Mouse (Mus musculus): ENCODE measurements around the gene Ppp1r13l. TPM values are rescaled to one million over a fixed set of nuclear protein-coding genes. Genes with fewer than 3 reads are reported as not detected.

The Ppp1r13l gene
- total RNA-seq, 2 experiments from 2014 or later: 6.0 to 7.0 TPM

- DNase-seq: no peak
Observed at GRCm38 (mm10) chr7:19338060-19338459, 21.5 kb upstream of the Ppp1r13l start.

DNA sequence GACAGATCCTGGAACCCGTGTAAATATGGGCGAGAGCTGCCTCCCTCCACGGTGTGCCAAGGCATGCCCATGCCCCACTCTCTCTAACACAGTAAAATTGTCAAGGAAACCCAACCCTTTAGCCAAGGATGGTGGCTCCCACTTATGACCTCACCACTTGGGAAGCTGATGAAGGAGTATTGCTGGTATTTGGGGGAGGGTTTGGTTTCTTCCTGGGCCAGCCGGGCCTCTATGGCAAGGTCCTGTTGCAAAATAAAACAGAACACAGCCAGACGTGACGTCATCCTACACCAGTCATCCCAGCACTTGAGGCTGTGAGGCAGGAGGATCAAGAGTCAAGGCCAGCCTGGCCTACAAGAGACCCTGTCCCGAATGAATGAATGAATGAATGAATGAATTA lies 21.0 kb upstream of the Ppp1r13l start:
- no peak for DNase-seq

GRCm38 (mm10) chr7:19341250-19341649 lies 18.3 kb upstream of the Ppp1r13l start:
- no peak for DNase-seq

DNA sequence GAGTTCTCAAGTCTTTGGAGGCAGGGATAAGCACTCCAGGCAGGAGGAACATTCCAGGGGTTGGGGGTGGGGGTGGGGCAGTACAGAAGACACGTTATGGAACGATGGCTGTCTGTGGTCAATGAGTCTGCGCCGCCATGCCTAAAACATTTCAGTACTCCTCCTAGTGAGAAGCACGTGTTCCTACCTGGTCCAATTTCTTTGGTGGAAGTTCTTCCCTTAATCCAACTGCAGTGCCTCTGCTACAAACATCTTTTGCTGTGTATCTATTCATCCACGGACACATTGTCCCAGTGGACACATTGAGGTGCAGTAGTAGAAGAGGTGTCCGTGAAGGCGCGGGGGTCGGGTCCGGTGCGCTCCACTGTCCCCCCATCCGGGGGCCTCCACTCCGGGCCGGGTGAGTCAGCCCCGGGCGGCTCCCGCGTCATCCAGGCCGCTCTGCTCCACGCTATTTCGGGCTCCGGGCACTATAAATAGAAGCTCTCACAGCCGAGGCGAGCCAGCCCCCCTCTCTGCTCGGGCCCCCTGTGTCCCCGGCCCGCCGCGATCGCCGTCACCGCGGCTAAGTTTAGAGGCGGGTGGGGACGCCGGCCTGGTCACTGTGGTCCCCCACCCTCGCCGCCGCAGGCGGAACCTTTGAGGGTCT lies 17.7 kb upstream of the Ppp1r13l start:
- no peak for DNase-seq

DNA sequence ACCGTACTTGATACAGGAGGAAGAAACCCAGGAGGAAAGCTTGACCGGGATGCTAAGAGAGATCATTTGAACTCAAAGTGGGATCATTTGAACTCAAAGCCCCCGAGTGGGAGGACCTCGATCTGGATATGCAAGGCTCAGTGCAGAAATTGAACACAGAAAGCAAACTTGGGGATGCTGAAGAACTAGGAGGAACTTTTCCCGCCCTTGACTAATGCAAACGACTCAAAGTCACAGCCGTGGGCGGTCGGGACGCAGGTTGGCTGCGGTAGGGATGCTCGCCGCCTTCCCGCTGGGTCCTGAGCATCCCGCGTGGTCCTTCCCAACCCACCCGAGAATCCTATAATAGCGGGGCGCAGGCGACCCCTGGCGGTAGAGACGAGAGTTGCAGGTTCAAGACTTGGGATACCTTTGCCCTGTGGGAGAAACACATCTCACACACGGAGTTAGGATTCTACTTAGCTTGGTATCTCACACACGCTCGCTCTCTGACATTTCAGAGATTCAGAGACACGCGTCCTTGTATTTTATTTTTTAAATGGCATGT lies 17.0 kb upstream of the Ppp1r13l start:
- peak; percentile 88 to 90 for DNase-seq

DNA sequence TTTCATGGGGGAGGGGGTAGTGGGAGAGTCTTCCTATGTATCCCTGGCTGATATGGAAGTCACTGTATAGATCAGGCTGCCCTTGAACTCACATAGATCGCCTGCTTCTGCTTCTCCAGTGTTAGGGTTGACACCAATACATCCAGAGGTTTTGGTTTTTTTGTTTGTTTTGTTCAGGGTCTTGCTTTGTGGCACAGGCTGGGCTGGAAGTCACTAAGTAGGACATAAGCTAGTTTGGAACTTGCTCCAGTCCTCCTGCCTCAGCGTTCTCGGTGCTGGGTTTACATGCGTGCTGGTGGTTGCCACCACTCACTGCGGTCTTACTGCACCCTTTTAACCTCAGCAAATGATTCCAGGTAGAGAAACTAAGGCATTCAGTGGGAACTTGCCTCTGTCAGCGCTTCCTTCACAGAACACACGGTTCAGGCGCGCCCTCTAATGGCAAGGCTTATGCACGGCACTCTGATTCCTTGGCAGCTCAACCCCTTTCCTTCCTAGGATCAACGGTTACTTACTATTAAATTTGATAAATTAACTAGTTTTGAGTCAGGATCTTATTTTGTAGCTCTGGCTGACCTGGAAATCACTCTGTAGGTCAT lies 16.2 kb upstream of the Ppp1r13l start:
- DNase-seq: peak; percentile 71 to 74

DNA sequence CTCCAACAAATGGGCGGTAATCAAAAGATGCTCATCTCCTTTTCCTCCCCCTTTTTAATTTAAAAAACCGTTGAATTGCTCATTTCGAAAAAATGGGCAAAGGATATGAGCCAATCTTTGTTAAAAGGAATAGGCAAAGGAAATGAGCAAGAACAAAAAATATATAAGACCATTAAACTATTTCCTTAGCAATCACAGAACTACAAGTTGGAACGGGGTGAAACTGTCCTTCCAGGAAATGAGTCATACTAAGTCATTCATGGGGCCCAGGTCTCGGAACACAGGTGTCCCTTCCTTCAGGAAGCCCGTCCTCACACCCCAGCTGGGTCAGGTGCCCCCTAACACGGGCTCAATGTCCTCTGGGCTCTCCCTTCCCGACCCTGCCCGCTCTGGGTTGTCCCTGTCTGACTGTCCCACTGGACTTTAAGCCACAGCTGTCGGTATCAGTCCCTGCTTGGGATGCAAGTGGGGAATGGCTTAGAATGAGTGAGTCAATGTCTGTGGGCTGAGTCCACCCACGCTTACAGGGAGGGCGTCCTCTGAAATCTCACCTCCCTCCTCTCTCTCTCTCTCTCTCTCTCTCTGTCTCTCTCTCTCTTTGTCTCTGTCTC lies 15.2 kb upstream of the Ppp1r13l start, which contains the start of gene Ercc1:
Ercc1 (plus strand) TSS at position 542 of the 611 bp plus-strand sequence.
- no peak for DNase-seq

DNA sequence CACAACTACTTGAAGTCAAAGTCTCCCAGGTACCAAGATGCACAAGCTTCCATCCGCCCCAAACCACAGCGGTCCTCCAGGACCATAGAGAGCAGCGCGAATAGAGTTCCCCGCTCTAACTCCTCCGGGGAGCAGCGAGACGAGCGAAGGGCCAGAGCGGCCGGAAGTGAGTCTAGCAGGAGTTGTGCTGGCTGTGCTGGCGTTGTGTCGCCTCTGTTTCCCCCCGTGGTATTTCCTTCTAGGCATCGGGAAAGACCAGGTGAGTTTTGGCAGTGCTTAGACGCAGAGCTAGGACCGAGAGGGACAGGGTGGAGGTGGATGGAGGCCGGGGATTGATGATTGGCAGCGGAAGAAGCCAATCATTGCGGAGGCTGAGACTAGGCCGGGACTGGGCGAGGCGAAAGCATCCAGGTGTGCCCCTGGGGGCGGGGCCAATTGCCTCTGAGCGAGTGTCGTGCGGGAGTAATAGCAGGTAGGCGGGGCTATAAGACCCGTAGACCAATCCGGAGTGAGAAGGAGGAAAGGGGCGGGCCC lies 14.5 kb upstream of the Ppp1r13l start:
- peak; percentile 92 to 94 for DNase-seq

DNA sequence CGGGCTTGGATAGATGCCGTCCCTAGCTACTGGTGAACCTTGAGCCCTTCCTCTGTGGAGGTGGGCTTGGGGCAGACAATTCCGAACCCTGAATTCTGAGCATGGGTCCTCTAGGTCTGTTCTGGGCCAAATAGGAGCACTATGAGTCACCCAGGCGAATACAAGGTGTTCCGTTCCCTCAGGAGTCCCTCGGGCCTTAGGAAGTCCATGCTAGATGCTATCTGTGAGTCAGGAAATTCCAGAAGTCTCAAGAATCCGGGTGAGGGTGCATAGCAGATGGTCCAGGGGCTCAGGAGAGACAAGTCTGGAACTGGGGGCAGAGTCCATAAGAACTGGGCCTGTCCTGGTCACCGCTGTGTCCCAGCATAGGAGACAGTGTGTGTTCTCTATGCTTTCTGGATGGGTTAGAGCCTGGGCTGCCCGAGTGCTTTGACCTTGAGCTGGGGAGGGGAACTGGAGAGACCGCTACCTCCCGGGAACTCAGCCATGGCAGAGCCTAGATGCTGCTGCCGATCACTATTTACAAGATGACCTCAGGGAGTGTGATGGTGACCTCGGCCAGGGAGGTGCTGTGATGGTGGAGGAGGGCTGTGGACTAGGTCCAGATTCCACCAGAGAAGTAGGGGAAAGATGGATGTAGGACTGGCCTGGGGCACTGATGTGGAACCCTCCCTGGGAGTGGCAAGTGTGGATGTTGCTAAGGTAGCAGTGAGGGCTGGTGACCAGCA lies 10.2 kb upstream of the Ppp1r13l start:
- DNase-seq: no peak

- DNase-seq: no peak
Observed at GRCm38 (mm10) chr7:19350221-19350620, 9.3 kb upstream of the Ppp1r13l start.

DNA sequence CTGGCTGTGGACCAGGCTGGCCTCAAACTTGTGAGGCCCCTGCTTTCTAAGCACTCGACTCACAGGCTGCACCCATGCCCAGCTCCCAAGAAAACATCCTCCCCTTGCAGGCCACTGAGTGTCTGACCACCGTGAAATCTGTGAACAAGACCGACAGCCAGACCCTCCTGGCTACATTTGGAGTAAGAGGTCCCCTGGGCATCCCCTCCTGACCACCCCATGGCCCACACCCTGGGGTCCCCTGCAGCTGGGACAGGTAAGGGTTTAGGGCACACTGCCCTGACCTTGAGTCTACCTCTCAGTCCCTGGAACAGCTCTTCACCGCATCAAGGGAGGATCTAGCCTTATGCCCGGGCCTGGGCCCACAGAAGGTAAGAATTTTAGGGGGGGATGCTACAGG lies 4.6 kb upstream of the Ppp1r13l start:
- DNase-seq: no peak

DNA sequence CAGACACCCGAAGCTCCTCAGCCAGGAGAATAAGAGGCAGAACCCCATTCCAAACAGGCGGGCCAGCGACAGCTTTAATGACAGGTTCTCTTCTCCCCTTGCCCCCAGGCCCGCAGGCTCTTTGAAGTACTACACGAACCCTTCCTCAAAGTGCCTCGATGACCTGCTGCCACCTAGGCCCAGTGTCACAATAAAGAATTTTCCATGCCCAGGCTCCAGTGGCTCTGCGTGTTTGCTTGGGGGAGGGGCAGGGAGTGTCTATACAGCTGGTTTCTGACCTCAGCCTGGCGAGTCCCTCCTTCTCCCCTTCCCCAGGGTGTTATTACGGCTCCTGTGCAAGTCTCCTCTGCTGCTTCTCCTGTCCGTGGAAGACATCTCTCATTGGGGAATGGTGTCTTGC lies 3.2 kb upstream of the Ppp1r13l start:
- DNase-seq: no peak

DNA sequence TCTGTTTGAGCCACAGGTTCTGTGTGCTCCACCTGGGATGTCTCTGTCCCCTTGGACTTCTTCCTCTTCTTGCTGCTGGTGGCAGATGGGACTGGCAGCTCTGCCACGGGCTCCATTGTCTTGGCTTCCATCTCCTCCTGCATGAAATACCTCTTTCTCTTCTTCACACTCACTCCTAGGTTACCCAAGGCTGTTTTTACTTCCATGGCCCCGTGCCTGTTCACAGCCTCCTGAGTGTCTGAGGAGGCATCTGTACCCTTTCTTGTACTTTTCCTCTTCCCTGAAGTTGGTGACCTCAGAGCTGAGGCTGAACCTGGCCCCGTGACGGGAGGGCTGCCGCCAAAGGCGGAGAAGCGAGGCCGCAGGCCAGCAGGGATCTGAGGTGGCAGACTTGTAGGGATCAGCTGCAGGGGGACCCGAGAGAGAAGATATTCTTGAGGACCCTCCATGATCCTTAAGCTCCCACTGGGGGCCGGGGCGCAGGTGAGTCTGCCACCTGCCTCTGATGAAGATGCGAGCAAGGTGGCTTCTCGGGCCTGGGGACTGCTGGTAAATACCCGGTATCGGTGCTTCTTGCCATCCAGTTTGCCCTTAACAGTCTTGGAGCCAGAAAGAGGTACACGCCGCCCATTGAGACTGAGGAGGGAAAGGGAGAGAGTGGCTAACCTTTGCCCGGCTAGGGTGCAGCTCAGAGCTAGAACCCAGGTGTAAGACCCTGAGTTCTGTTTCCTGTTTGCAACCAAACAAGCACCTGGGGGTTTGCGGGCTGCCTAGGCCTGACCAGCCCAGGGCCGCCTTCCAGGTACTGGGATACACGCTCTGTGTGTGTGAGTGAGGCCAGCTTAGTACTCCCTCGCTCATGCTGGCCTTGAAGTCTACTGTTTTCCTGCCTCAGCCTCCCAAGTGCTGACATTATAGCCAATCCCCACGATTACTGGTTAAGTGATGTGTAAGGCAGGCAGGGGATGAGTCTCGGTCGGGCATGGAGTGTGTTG lies 1.9 kb upstream of the Ppp1r13l start:
- no peak for DNase-seq

DNA sequence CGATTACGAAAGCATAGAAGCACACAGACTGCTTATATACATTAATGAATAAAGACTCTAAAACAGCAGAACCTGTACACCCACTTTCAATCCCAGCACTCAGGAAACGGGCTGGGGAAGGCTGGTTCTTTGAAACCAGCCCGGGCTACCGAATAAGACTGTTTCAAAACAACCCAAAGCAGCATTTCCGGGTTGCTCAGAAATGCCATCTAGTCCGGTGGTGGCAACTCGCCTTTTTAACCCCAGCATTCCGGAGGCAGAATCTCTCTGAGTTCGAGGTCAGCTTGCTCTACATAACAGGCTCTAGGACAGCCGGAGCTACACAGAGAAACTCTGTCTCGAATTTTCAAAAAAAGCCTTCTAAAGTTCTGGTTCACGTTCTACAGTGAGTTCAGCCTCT lies 915 bp upstream of the Ppp1r13l start:
- DNase-seq: no peak

- peak; percentile 64 to 74 for DNase-seq
Observed at GRCm38 (mm10) chr7:19359892-19360641, 518 bp downstream of the Ppp1r13l start.

DNA sequence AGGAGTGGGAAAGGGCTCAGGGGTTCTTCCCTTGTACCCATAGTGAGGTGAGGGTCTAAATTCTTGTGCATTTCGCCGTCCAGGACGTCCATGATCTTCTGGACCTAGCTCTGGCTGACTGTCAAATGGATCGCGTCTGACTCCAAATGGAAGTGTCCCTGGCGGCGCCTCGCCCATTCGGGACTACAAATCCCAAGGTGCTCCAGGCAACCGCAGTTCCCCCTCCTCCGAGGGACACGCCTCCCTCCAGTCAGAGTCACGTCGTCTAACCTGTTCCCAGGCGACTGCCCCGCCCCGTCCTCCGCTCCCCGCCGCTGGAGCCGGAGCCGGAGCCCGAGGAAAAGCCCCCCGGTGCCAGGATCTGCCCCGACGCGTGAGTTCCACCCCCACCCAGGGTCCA lies 1.4 kb downstream of the Ppp1r13l start:
- DNase-seq: peak; percentile 88 to 89

GRCm38 (mm10) chr7:19361720-19362119 lies 2.2 kb downstream of the Ppp1r13l start:
- DNase-seq: peak; percentile 65 to 69

GRCm38 (mm10) chr7:19362276-19362675 lies 2.7 kb downstream of the Ppp1r13l start:
- DNase-seq: no peak

GRCm38 (mm10) chr7:19363881-19364280 lies 4.3 kb downstream of the Ppp1r13l start:
- peak in 1 of 2 experiments; percentile 54 for DNase-seq

DNA sequence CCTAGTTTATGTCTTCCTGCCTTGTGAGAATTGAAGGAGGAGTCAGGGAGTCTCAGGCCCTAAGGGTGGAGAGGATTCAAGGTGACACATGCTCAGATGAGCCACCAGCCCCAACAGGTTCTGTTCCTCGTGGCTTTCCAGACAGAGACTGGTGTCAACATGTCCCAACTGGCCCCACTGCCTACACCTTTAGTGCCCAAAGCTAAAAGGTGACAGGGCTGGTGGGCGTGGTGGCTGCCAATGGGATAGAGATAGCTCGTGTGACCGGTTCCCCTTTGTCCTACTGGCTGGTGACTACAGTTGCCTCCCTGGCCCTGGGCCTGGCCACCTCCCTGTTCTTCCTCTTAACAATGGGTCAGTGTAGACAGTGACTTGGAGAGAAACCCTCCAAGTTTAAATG lies 5.8 kb downstream of the Ppp1r13l start:
- no peak for DNase-seq

- DNase-seq: no peak
Observed at GRCm38 (mm10) chr7:19368380-19368779, 8.8 kb downstream of the Ppp1r13l start.
